Mouse (Mus musculus) fibroblast of lung, adult 2 months (primary cell): ENCODE measurements at regions not wholly inside any gene's neighbourhood (a gene's known extent, or its start where the extent isn't known, plus 50 kb on each side); places are given as distances from the start of the nearest gene placed in this dataset.

Experiments
- DNase-seq: peaks from one replicate; pipeline ENCODE4 v3.0.0-alpha.2; 2011; ENCODE audit warnings: low read depth

GRCm38 (mm10) chr3:101691937-101692604 lies 87.6 kb upstream of the Atp1a1 start:
- DNase-seq, result no peak

GRCm38 (mm10) chr3:101690779-101691178 lies 86.3 kb upstream of the Atp1a1 start:
- DNase-seq, result no peak

- DNase-seq, result no peak
Measured at GRCm38 (mm10) chr3:101690222-101690621, 85.7 kb upstream of the Atp1a1 start.

- no peak for DNase-seq
Measured at GRCm38 (mm10) chr3:101685203-101685602, 80.7 kb upstream of the Atp1a1 start.

- DNase-seq, result no peak
Measured at GRCm38 (mm10) chr3:101672943-101673342, 68.5 kb upstream of the Atp1a1 start.

- peak; percentile 58 for DNase-seq
Measured at GRCm38 (mm10) chr3:101670561-101671001, 66.1 kb upstream of the Atp1a1 start.

GRCm38 (mm10) chr3:101669743-101670142 lies 65.3 kb upstream of the Atp1a1 start:
- DNase-seq, result no peak

- no peak for DNase-seq
Measured at GRCm38 (mm10) chr3:101667767-101668387, 63.4 kb upstream of the Atp1a1 start.

GRCm38 (mm10) chr3:101667186-101667585 lies 62.7 kb upstream of the Atp1a1 start:
- no peak for DNase-seq

GRCm38 (mm10) chr3:101666583-101666982 lies 62.1 kb upstream of the Atp1a1 start:
- no peak for DNase-seq

GRCm38 (mm10) chr3:101661184-101661992 lies 56.9 kb upstream of the Atp1a1 start:
- no peak for DNase-seq

- no peak for DNase-seq
Measured at GRCm38 (mm10) chr3:101660635-101661034, 56.2 kb upstream of the Atp1a1 start.

- DNase-seq, result no peak
Measured at GRCm38 (mm10) chr3:101660176-101660575, 55.7 kb upstream of the Atp1a1 start.

- no peak for DNase-seq
Measured at GRCm38 (mm10) chr3:101657979-101658378, 53.5 kb upstream of the Atp1a1 start.

- no peak for DNase-seq
Measured at GRCm38 (mm10) chr3:101654720-101655119, 50.2 kb upstream of the Atp1a1 start.
